Mouse (Mus musculus) forebrain, postnatal 0 days (tissue): ENCODE data around the gene Orai3. TPM values are rescaled to one million over a fixed set of nuclear protein-coding genes. Genes with fewer than 3 reads are reported as not detected.

Experiments used
- ATAC-seq: fragments of 200-750 bp; cut with Nextera tagmentation; 2 replicates; pipeline ENCODE4 v1.8.0; 2017; ENCODE audit warnings: mild to moderate bottlenecking, moderate library complexity
- DNase-seq: peaks from one replicate; pipeline ENCODE4 v3.0.0-alpha.2; 2015
- H3K27ac ChIP-seq: fragments of 300-500 bp; sonication (generic); 2 replicates; pipeline ENCODE4 v1.5.1; 2014; ENCODE audit warnings: low read depth, mild to moderate bottlenecking, antibody characterized with exemption, low read length, moderate library complexity, mixed read lengths
- H3K27me3 ChIP-seq: fragments of 300-500 bp; sonication (generic); 2 replicates; pipeline ENCODE4 v1.6.1; 2014; ENCODE audit warnings: mild to moderate bottlenecking, low read length, mixed read lengths; ENCODE audit not compliant: insufficient read depth
- H3K36me3 ChIP-seq: fragments of 300-500 bp; sonication (generic); 2 replicates; pipeline ENCODE4 v1.6.1; 2014; ENCODE audit warnings: mild to moderate bottlenecking, moderate library complexity; ENCODE audit not compliant: insufficient read depth
- H3K4me1 ChIP-seq: fragments of 300-500 bp; sonication (generic); 2 replicates; pipeline ENCODE4 v1.6.1; 2014; ENCODE audit warnings: antibody characterized with exemption; ENCODE audit not compliant: insufficient read depth
- H3K4me2 ChIP-seq: fragments of 300-500 bp; sonication (generic); 2 replicates; pipeline ENCODE4 v1.6.1; 2014; ENCODE audit warnings: low read depth, mild to moderate bottlenecking, moderate library complexity
- H3K4me3 ChIP-seq: fragments of 300-500 bp; sonication (generic); 2 replicates; pipeline ENCODE4 v1.5.1; 2014; ENCODE audit warnings: low read depth, low read length, mixed read lengths
- H3K9ac ChIP-seq: fragments of 300-500 bp; sonication (generic); 2 replicates; pipeline ENCODE4 v1.6.1; 2014; ENCODE audit warnings: mild to moderate bottlenecking
- H3K9me3 ChIP-seq: fragments of 300-500 bp; sonication (generic); 2 replicates; pipeline ENCODE4 v1.6.1; 2016; ENCODE audit warnings: low read length
- CTCF ChIP-seq: sonication (generic); IDR thresholded peaks from 2 replicates; pipeline ENCODE4 v1.5.1; 2016; ENCODE audit warnings: antibody characterized with exemption, control low read depth, low read depth
- whole genome bisulfite sequencing: fragments of 180-500 bp; shearing (Covaris S2); extraction: QIAGEN DNeasy Blood & Tissue Kit; methylation state at CpG from one replicate; pipeline ENCODE4 v1.1.7; 2014; 5-methylcytosine and 5-hydroxymethylcytosine counted together
- polyA plus RNA-seq: library from polyadenylated mRNA; unstranded; fragments of >200 nt; fragmentation: Nextera tagmentation; extraction: Ambion mirVana; gene quantifications from 2 replicates; pipeline ENCODE4 v1.2.1, GENCODE M21; 2015
- total RNA-seq: library from RNA; depleted of rRNA; stranded (reverse); fragments of >200 nt; gene quantifications from 2 replicates; pipeline ENCODE4 v1.2.3, GENCODE M21; 2014

The Orai3 gene
- total and polyA plus RNA-seq, 2 experiments from 2014 or later: 13.4 to 19.0 TPM

DNA sequence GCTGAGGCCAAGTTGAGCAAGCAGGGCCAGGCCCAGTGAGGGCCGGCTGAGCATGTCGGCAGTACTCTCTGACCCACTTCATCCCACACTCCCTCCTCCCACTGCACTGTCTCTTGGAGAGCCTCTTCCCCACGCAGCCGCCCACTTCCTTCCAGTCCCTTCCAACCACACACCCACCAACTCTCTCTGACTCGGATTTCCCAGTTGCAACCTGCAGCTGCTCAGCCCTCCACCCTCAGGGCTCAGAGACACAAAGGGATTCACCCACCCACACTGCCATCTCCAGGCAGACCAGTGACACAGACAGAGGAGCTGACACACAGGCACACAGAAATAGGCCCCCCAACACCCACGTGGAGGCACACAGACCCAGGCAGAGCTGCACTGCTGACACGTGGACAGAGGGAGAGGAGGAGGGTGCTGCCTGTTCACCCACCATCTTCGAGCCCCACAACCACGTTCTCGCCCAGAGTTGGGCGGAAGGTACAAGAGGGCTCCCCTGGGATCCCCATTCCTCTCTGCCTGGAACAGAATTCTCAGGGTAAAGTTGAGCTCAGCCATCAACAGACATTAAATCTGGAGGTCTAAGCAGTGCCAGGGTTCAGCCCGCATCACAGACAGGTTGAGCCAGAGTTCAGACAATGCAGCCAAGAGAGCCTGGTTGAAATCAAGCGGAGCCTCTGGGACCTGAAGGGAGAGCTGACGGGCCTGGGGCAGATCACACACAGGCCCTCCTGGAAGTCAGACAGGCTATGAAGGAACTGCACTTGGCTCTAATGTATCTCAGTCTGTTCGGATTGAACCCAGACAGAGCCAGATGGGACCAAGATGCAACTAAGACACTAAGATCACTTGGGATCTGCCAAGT lies 46.6 kb downstream of the Orai3 start:
- H3K4me2 ChIP-seq: no peak overlapping the region
- ATAC-seq (peak; percentile 55), DNase-seq (no peak)
- H3K9ac ChIP-seq: 0 out of 2 replicates have a peak overlapping the region, but pooled peaks have one; percentile 1
- no peaks in the 10 kb centered on the region for H3K4me1 ChIP-seq
- peak overlapping the region; percentile 40; the same call in 1 of the 2 replicates for H3K27ac ChIP-seq
- H3K27me3 ChIP-seq: no peaks in the 10 kb centered on the region
- WGBS: 65% methylated on average over 15 of the region's 15 CpGs
- peaks cover 34% of the 10 kb centered on the region for H3K36me3 ChIP-seq
- peak; percentile 45 for TF ChIP-seq CTCF
- H3K4me3 ChIP-seq: no peak overlapping the region
- H3K9me3 ChIP-seq: no peaks in the 10 kb centered on the region

GRCm38 (mm10) chr7:127817053-127817452 lies 47.4 kb downstream of the Orai3 start:
- TF ChIP-seq CTCF: no peak
- no peak overlapping the region for H3K27ac ChIP-seq
- H3K27me3 ChIP-seq: no peaks in the 10 kb centered on the region
- WGBS: 92% methylated on average over 7 of the region's 7 CpGs
- H3K4me3 ChIP-seq: no peak overlapping the region
- H3K4me1 ChIP-seq: no peaks in the 10 kb centered on the region
- peaks cover 26% of the 10 kb centered on the region for H3K36me3 ChIP-seq
- no peak for ATAC-seq
- no peaks in the 10 kb centered on the region for H3K9me3 ChIP-seq
- H3K4me2 ChIP-seq: no peak overlapping the region
- no peak overlapping the region for H3K9ac ChIP-seq
- no peak for DNase-seq

DNA sequence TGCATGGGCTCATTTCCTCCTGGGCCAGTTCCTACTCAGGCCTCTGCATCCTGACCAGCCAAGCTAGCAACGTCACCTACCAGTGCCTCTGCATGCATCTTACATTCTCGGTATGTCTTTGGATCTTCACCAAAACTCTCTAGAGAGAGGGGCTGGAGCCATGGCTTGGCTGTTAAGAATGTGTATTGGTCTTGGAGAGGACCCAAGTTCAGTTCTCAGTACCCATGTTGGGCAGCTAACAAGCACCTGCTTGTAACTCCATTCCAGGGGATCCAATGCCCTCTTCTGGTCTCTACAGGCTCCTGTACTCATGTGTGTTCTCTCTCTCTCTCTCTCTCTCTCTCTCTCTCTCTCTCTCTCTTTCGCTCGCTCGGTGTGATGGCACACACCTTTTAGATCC lies 48.2 kb downstream of the Orai3 start:
- H3K4me2 ChIP-seq: no peak overlapping the region
- H3K4me1 ChIP-seq: 0 out of 2 replicates have a peak, but pooled peaks cover 1% of the 10 kb centered on the region
- no peaks in the 10 kb centered on the region for H3K27me3 ChIP-seq
- WGBS: 78% methylated on average over 5 of the region's 5 CpGs
- H3K4me3 ChIP-seq: no peak overlapping the region
- TF ChIP-seq CTCF: no peak
- DNase-seq (no peak), ATAC-seq (no peak)
- H3K27ac ChIP-seq: no peak overlapping the region
- peaks cover 20% of the 10 kb centered on the region for H3K36me3 ChIP-seq
- no peaks in the 10 kb centered on the region for H3K9me3 ChIP-seq
- H3K9ac ChIP-seq: no peak overlapping the region

DNA sequence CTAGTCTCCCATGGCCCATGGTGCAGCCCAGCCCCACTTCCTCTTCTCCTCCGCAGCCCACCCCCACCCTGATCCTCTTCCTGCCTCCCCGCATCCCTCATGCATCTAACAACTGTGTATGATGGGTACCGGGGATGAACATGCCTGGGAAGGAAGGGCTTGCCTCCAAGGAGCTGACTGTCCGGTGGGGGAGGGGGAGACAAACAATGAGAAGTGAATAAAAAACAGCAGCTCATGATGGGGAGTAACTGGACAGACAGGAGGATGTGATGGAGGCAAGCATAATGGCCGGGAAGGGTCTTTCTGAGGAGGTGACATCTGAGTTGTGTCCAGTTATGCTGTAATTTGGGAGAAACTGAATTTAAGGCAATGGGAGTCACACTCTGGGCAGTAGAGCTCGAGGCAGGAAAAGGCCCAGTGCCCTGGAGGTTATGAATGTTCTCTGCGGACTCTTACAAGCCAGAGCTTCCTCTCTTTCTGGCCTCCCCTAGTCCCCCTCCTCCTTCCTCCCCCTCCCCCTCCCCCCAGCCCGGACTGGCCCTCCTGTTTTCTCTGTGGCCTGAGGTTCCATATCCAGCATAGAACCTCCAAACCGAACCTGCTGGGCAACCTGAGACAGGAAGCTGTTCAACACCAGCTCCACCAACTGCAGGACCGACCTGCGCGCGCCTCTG lies 51.4 kb downstream of the Orai3 start:
- H3K9ac ChIP-seq: no peak overlapping the region
- no peak for ATAC-seq

GRCm38 (mm10) chr7:127822494-127822893 lies 52.9 kb downstream of the Orai3 start:
- Histone ChIP-seq H3K4me3 (no peak overlapping the region), H3K27ac (no peak overlapping the region), H3K4me1 (0 out of 2 replicates have a peak, but pooled peaks cover 8% of the 10 kb centered on the region), H3K4me2 (0 out of 2 replicates have a peak overlapping the region, but pooled peaks have one; percentile 70), H3K36me3 (peaks cover 2% of the 10 kb centered on the region; the same call in 1 of the 2 replicates), H3K9ac (no peak overlapping the region), H3K9me3 (no peaks in the 10 kb centered on the region), H3K27me3 (no peaks in the 10 kb centered on the region)
- no peak for ATAC-seq
- WGBS: 84% methylated on average over 3 of the region's 3 CpGs
- no peak for TF ChIP-seq CTCF
- no peak for DNase-seq

More for the DNA sequence above, 51.4 kb downstream of the Orai3 start:
- Histone ChIP-seq H3K4me3 (no peak overlapping the region), H3K36me3 (peaks cover 4% of the 10 kb centered on the region; the same call in 1 of the 2 replicates), H3K4me2 (no peak overlapping the region), H3K9me3 (no peaks in the 10 kb centered on the region), H3K27ac (no peak overlapping the region), H3K4me1 (0 out of 2 replicates have a peak, but pooled peaks cover 8% of the 10 kb centered on the region), H3K27me3 (no peaks in the 10 kb centered on the region)
- TF ChIP-seq CTCF: no peak
- DNase-seq: no peak
- WGBS: 81% methylated on average over 13 of the region's 13 CpGs

GRCm38 (mm10) chr7:127823236-127824171 lies 53.9 kb downstream of the Orai3 start:
- 53% methylated on average over 11 of the region's 11 CpGs for WGBS
- Histone ChIP-seq H3K9ac (peak overlapping the region; percentile 83), H3K4me2 (peak overlapping the region; percentile 70), H3K9me3 (no peaks in the 10 kb centered on the region), H3K36me3 (no peaks in the 10 kb centered on the region), H3K27me3 (no peaks in the 10 kb centered on the region), H3K4me1 (0 out of 2 replicates have a peak, but pooled peaks cover 8% of the 10 kb centered on the region), H3K4me3 (peak overlapping the region; percentile 74), H3K27ac (peak overlapping the region; percentile 86)
- peak; percentile 34 for TF ChIP-seq CTCF
- 0 out of 2 replicates have a peak, but pooled peaks have one; percentile 1 for ATAC-seq
- no peak for DNase-seq
